Mouse (Mus musculus): Measurements from ENCODE around the gene Pde4a. TPM values are rescaled to one million over a fixed set of nuclear protein-coding genes. Genes with fewer than 3 reads are reported as not detected.

The Pde4a gene
- polyA plus RNA-seq, 1 experiment from 2014 or later = 5.3 TPM

GRCm38 (mm10) chr9:21223906-21224305 is 58.4 kb downstream of the Pde4a start:
- no peaks in the 10 kb centered on the region for H3K36me3 ChIP-seq (ENCODE audit: control insufficient read depth, insufficient read depth, low read length)
- WGBS = 91% methylated on average over 6 of the region's 6 CpGs

GRCm38 (mm10) chr9:21224576-21225414 is 59.3 kb downstream of the Pde4a start:
- Histone ChIP-seq H3K9ac (ENCODE audit: low read length) (no peak overlapping the region), H3K4me2 (ENCODE audit: low read depth, severe bottlenecking) (peak overlapping the region; percentile 44), H3K27ac (replicated peaks; ENCODE audit: low read depth, low read length) (no peak overlapping the region), H3K27me3 (ENCODE audit: control insufficient read depth, insufficient read depth, low read length) (no peaks in the 10 kb centered on the region), H3K4me1 (ENCODE audit: control insufficient read depth, insufficient read depth, low read length) (no peaks in the 10 kb centered on the region), H3K4me3 (ENCODE audit: low read depth, low read length) (peak overlapping the region; percentile 18), H3K36me3 (ENCODE audit: control insufficient read depth, insufficient read depth, low read length) (no peaks in the 10 kb centered on the region), H3K9me3 (ENCODE audit: control insufficient read depth, low read length) (no peaks in the 10 kb centered on the region)
- peak; percentile 58 for DNase-seq (ENCODE audit: low spot score)
- ATAC-seq (ENCODE audit: insufficient number of reproducible peaks, low FRiP score, low TSS enrichment, low read depth) = no peak
- 21% methylated on average over 26 of the region's 26 CpGs for WGBS

More at GRCm38 (mm10) chr9:21223906-21224305, 58.4 kb downstream of the Pde4a start:
- Histone ChIP-seq H3K4me2 (ENCODE audit: low read depth, severe bottlenecking) (no peak overlapping the region), H3K4me1 (ENCODE audit: control insufficient read depth, insufficient read depth, low read length) (no peaks in the 10 kb centered on the region), H3K9me3 (ENCODE audit: control insufficient read depth, low read length) (no peaks in the 10 kb centered on the region), H3K9ac (ENCODE audit: low read length) (no peak overlapping the region), H3K27ac (replicated peaks; ENCODE audit: low read depth, low read length) (no peak overlapping the region), H3K4me3 (ENCODE audit: low read depth, low read length) (no peak overlapping the region), H3K27me3 (ENCODE audit: control insufficient read depth, insufficient read depth, low read length) (no peaks in the 10 kb centered on the region)
- DNase-seq (ENCODE audit: low spot score) (no peak), ATAC-seq (ENCODE audit: insufficient number of reproducible peaks, low FRiP score, low TSS enrichment, low read depth) (no peak)

- Histone ChIP-seq H3K36me3 (ENCODE audit: control insufficient read depth, insufficient read depth, low read length) (peaks cover 4% of the 10 kb centered on the region; the same call in 1 of the 2 replicates), H3K4me2 (ENCODE audit: low read depth, severe bottlenecking) (peak overlapping the region; percentile 44), H3K9ac (ENCODE audit: low read length) (no peak overlapping the region), H3K4me1 (ENCODE audit: control insufficient read depth, insufficient read depth, low read length) (no peaks in the 10 kb centered on the region), H3K27me3 (ENCODE audit: control insufficient read depth, insufficient read depth, low read length) (no peaks in the 10 kb centered on the region), H3K9me3 (ENCODE audit: control insufficient read depth, low read length) (no peaks in the 10 kb centered on the region), H3K4me3 (ENCODE audit: low read depth, low read length) (peak overlapping the region; percentile 18), H3K27ac (replicated peaks; ENCODE audit: low read depth, low read length) (no peak overlapping the region)
- DNase-seq (ENCODE audit: low spot score) = no peak
- 10% methylated on average over 7 of the region's 7 CpGs for WGBS
- no peak for ATAC-seq (ENCODE audit: insufficient number of reproducible peaks, low FRiP score, low TSS enrichment, low read depth)
Measured at GRCm38 (mm10) chr9:21225415-21225758, 59.9 kb downstream of the Pde4a start.

- H3K4me3 ChIP-seq (ENCODE audit: low read depth, low read length) = no peak overlapping the region; the same call in 1 of the 2 replicates
- H3K27me3 ChIP-seq (ENCODE audit: control insufficient read depth, insufficient read depth, low read length) = no peaks in the 10 kb centered on the region
- no peaks in the 10 kb centered on the region for H3K9me3 ChIP-seq (ENCODE audit: control insufficient read depth, low read length)
- peak overlapping the region; percentile 32; the same call in 1 of the 2 replicates for H3K9ac ChIP-seq (ENCODE audit: low read length)
- 16% methylated on average over 16 of the region's 16 CpGs for WGBS
- no peak overlapping the region for H3K27ac ChIP-seq (replicated peaks; ENCODE audit: low read depth, low read length)
- peak overlapping the region; percentile 16; the same call in 1 of the 2 replicates for H3K4me2 ChIP-seq (ENCODE audit: low read depth, severe bottlenecking)
- ATAC-seq (ENCODE audit: insufficient number of reproducible peaks, low FRiP score, low TSS enrichment, low read depth) (no peak; the same call in 1 of the 2 replicates), DNase-seq (ENCODE audit: low spot score) (peak; percentile 69)
- no peaks in the 10 kb centered on the region for H3K4me1 ChIP-seq (ENCODE audit: control insufficient read depth, insufficient read depth, low read length)
- H3K36me3 ChIP-seq (ENCODE audit: control insufficient read depth, insufficient read depth, low read length) = peaks cover 4% of the 10 kb centered on the region; the same call in 1 of the 2 replicates
Measured at GRCm38 (mm10) chr9:21227342-21227741, 61.8 kb downstream of the Pde4a start.

DNA sequence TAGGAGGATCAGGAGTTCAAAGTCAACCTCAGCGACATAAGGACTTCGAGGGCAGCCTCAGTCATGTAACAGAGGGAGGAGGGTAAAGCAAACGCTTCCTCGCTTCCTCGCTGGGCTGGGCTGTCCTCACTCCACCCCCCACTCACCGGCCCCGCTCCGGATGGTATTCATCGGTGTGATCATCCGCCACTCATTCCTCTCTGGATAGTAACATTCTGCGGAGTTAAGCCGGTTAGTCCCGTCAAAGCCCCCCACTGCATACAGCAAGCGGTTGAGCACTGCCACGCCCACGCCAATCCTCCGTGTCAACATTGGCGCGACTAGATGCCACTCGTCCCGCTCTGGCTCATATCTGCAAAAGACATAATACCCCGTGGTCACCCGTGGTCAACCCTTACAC is 66.0 kb downstream of the Pde4a start:
- 62% methylated on average over 23 of the region's 23 CpGs for WGBS
- Histone ChIP-seq H3K9ac (ENCODE audit: low read length) (no peak overlapping the region), H3K27me3 (ENCODE audit: control insufficient read depth, insufficient read depth, low read length) (no peaks in the 10 kb centered on the region), H3K4me2 (ENCODE audit: low read depth, severe bottlenecking) (no peak overlapping the region), H3K27ac (replicated peaks; ENCODE audit: low read depth, low read length) (no peak overlapping the region), H3K36me3 (ENCODE audit: control insufficient read depth, insufficient read depth, low read length) (peaks cover 8% of the 10 kb centered on the region; the same call in 1 of the 2 replicates), H3K9me3 (ENCODE audit: control insufficient read depth, low read length) (no peaks in the 10 kb centered on the region), H3K4me3 (ENCODE audit: low read depth, low read length) (no peak overlapping the region), H3K4me1 (ENCODE audit: control insufficient read depth, insufficient read depth, low read length) (no peaks in the 10 kb centered on the region)
- ATAC-seq (ENCODE audit: insufficient number of reproducible peaks, low FRiP score, low TSS enrichment, low read depth) (no peak), DNase-seq (ENCODE audit: low spot score) (no peak)

GRCm38 (mm10) chr9:21232867-21233266 is 67.4 kb downstream of the Pde4a start:
- Histone ChIP-seq H3K27ac (replicated peaks; ENCODE audit: low read depth, low read length) (no peak overlapping the region), H3K27me3 (ENCODE audit: control insufficient read depth, insufficient read depth, low read length) (no peaks in the 10 kb centered on the region), H3K4me2 (ENCODE audit: low read depth, severe bottlenecking) (no peak overlapping the region), H3K4me1 (ENCODE audit: control insufficient read depth, insufficient read depth, low read length) (peaks cover 9% of the 10 kb centered on the region), H3K4me3 (ENCODE audit: low read depth, low read length) (no peak overlapping the region), H3K36me3 (ENCODE audit: control insufficient read depth, insufficient read depth, low read length) (peaks cover 8% of the 10 kb centered on the region; the same call in 1 of the 2 replicates), H3K9me3 (ENCODE audit: control insufficient read depth, low read length) (no peaks in the 10 kb centered on the region), H3K9ac (ENCODE audit: low read length) (no peak overlapping the region)
- 90% methylated on average over 5 of the region's 5 CpGs for WGBS
- no peak for ATAC-seq (ENCODE audit: insufficient number of reproducible peaks, low FRiP score, low TSS enrichment, low read depth)
- no peak for DNase-seq (ENCODE audit: low spot score)

- no peak overlapping the region for H3K27ac ChIP-seq (replicated peaks; ENCODE audit: low read depth, low read length)
- ATAC-seq (ENCODE audit: insufficient number of reproducible peaks, low FRiP score, low TSS enrichment, low read depth) (no peak), DNase-seq (ENCODE audit: low spot score) (no peak)
- no peaks in the 10 kb centered on the region for H3K27me3 ChIP-seq (ENCODE audit: control insufficient read depth, insufficient read depth, low read length)
- peaks cover 8% of the 10 kb centered on the region; the same call in 1 of the 2 replicates for H3K36me3 ChIP-seq (ENCODE audit: control insufficient read depth, insufficient read depth, low read length)
- no peak overlapping the region for H3K4me3 ChIP-seq (ENCODE audit: low read depth, low read length)
- 90% methylated on average over 29 of the region's 29 CpGs for WGBS
- H3K4me1 ChIP-seq (ENCODE audit: control insufficient read depth, insufficient read depth, low read length) = peaks cover 10% of the 10 kb centered on the region
- no peaks in the 10 kb centered on the region for H3K9me3 ChIP-seq (ENCODE audit: control insufficient read depth, low read length)
- H3K4me2 ChIP-seq (ENCODE audit: low read depth, severe bottlenecking) = no peak overlapping the region
- no peak overlapping the region for H3K9ac ChIP-seq (ENCODE audit: low read length)
Measured at GRCm38 (mm10) chr9:21233366-21233765, 67.9 kb downstream of the Pde4a start.

- no peaks in the 10 kb centered on the region for H3K27me3 ChIP-seq (ENCODE audit: control insufficient read depth, insufficient read depth, low read length)
- 77% methylated on average over 28 of the region's 28 CpGs for WGBS
- no peak overlapping the region for H3K9ac ChIP-seq (ENCODE audit: low read length)
- H3K27ac ChIP-seq (replicated peaks; ENCODE audit: low read depth, low read length) = no peak overlapping the region
- DNase-seq (ENCODE audit: low spot score) (no peak), ATAC-seq (ENCODE audit: insufficient number of reproducible peaks, low FRiP score, low TSS enrichment, low read depth) (no peak)
- no peak overlapping the region for H3K4me3 ChIP-seq (ENCODE audit: low read depth, low read length)
- H3K36me3 ChIP-seq (ENCODE audit: control insufficient read depth, insufficient read depth, low read length) = peaks cover 8% of the 10 kb centered on the region; the same call in 1 of the 2 replicates
- H3K4me1 ChIP-seq (ENCODE audit: control insufficient read depth, insufficient read depth, low read length) = peaks cover 10% of the 10 kb centered on the region
- no peak overlapping the region for H3K4me2 ChIP-seq (ENCODE audit: low read depth, severe bottlenecking)
- no peaks in the 10 kb centered on the region for H3K9me3 ChIP-seq (ENCODE audit: control insufficient read depth, low read length)
Measured at GRCm38 (mm10) chr9:21233805-21234204, 68.3 kb downstream of the Pde4a start.
